Mouse (Mus musculus) kidney, adult 11 months (tissue): ENCODE results near the gene Zswim8.

Experiments
- DNase-seq: peaks from one replicate; pipeline ENCODE4 v3.0.0; 2022

The Zswim8 gene

DNA sequence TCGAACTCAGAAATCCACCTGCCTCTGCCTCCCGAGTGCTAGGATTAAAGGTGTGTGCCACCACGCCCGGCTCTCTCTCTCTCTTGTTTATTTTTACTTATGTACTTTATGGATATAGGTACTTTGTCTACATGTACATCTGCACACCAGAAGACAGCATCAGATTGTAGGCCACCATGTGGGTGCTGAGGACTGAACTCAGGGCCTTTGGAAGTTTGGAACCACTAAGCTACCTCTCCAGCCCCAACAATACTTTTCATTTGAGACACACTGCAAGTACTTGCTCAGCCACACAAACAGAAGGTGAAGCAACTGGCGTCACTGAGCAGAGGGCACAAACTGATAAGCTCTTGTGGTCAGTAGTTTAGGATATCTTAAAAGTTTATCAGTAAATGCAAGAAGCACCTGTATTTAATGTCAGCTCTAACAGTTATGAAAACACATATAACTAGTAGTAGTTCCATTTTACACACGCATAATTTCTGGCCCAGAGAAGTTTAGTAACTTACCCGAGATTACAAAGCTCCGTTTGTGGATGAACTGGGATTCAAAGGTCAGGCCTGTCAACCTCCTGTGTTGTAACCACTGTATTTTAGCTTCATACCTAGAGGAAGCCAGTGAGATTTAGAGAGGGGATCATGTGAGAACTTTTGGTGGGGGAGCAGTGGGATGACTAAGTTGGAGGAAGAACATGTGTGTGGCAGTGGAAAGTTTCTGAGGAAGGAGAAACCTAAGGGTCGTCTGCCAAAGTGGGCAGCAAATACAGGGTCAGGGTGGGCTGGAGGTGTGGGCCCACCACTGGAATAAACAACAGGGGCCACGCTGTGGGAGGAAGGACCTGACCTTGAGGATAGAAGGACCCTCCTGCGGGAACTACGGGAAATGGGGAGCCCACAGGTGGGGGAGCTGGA, 25.9 kb downstream of the Zswim8 start:
- DNase-seq = no peak

DNA sequence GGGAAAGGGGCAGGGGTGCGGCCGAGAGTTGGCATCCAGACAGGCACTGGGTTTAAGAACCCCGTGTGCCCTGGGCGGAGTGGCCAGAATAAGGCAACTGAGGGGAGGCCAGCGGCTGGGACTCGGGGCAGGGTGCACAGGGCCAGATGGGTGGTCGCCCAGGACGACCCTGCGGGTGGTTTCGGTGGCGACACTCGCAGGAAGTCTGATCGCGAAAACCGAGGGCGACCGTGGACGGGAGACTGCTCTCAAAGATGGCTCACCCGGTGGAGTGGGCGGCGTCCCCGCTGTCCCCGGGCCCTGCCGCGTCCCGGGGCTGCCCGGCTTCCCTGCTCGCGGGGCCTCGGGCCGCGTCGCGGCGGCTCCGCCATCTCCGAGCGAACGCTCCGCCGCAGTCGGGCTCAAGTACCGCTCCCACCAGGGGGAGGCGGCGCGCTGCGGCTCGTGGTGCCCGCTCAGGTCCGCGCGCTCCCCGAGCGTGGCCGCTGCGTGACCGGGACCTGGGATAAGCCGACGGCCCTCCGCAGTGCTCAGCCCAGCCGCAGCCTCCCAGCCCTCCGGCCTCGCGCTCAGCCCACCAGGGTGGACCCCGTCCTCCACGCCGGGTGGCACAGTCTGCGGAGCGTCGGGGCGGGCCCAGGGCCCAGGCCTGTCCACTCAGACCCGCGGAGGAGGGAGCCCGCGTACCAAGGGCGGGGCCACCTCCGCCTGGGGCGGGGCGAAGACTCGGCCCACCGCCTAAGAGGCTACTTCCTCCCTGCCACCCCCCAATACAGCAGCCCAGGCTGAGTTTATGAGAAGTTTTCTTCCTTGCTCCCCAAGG, 26.8 kb downstream of the Zswim8 start, which contains the start of gene Ndst2:
Gene Ndst2, minus strand, starts transcription at position 611 of the 823 bp plus-strand sequence.
- DNase-seq = peak; percentile 89

DNA sequence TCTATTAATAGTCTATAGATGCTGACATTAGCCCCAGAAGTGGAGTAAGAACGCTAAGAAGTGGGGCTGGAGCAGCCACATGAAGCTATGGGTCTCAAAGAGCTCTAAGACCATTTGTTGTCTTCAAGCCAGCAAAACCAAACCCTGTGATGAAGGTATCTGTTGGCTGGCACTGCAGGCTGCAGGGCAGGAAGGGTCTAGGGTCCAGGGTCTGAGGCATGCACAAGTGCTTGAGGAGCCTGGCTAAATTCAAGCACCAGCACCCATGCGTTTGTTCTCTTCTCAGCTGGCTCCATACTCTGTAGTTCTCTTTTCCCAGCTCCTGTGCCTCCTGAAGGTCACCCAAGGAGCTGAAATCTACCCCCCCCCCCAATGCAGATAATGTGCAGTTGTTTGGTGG, 27.7 kb downstream of the Zswim8 start:
- DNase-seq = no peak

DNA sequence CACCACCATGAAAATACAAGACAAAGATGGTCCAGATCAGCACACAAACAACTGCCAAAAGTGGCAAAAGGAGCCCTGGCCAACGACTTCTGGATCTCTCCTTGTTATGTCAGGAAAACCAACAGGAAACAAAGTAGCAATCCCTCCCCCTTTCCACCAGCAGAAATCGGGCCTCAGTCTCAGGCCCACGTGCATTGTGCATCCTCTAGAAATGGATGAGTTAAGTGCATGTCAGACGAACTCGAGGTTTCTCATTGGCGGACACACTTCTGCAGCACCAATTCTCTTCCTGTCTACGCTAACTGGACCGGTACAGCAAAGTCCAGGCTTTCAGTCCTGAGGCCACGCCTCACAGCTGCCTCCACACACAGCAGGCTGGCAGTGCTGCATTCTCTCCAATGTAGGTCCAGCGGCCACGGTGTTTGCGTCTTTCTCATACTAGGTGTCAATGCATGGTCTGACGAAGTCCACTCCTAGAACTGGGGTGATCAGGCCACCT, 28.6 kb downstream of the Zswim8 start:
- DNase-seq = peak; percentile 27

DNA sequence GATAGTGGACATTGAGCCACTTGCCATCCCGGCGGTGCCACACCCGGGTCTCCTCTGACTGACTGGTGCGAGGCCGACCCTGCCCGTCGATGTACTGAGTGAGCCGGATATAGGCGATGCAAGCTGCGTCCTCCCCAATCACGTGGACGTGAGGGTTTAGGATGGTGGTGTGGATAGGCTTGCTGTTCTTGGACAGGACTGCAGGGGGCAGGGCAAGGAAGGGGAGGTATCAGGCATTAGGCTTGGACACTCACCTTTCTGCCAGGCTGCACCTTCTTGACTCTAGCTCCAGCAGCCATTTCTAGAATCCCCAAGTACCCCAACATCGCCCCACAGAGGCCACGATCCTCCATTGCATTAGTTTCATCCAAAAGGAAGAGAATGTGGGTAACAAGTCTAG, 30.0 kb downstream of the Zswim8 start:
- DNase-seq = peak; percentile 75

DNA sequence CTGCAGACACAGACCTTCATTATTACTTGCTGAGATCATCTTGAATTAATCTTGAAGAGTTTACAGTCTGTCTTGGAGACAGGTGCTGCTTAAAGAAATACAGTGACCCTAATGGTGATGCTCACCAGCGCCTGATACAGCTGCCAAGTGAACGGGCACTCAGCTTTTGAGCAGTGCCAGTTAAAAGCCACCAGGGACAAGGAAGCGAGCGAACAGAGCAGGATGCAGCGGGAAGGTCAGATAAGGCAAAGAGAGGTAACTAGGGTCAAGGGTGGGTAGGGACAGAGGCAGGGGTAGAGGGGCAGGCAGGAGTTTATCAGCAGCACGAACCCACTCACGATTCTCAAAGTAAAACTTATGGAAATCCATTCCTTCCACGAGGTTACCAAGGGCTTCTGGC, 31.2 kb downstream of the Zswim8 start:
- DNase-seq = no peak

DNA sequence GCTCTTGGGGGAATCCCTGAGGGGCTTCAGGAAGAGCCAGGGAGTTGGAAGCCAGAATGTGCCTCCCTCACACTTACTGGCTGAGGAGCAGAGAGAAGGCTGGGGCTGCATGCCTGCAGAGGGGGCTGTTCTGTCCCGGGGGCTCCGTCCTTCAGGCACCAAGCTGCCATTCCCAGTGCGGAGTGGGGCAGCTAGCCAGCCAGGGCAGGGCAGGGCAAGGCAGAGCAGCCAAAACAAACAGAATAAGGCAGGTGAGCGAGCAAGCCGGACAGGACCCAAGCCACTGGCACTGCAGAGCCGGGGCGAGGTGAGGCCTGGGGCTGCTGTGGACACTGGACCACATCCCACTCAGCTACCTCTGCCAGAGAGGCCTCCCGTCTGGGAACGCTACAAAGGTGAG, 33.9 kb downstream of the Zswim8 start:
- no peak for DNase-seq

DNA sequence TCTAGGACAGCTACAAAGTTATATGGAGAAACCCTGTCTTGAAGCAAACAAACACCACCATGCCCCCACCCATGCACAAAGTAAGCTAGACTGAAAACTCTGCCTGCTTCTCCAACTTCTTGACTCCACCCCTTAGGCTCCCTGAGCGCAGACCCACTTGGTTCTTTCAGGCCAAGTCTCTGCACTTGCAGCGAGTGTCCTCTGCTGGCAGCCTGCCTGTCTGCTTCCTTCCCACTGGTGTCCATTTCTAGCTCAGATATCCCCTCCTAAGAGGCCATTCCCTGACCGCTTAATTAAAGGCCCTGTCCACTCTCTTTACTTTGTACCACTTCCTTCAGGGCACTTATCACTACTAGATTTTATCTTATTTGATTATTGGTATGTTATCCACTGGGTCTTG, 36.3 kb downstream of the Zswim8 start:
- DNase-seq = no peak

DNA sequence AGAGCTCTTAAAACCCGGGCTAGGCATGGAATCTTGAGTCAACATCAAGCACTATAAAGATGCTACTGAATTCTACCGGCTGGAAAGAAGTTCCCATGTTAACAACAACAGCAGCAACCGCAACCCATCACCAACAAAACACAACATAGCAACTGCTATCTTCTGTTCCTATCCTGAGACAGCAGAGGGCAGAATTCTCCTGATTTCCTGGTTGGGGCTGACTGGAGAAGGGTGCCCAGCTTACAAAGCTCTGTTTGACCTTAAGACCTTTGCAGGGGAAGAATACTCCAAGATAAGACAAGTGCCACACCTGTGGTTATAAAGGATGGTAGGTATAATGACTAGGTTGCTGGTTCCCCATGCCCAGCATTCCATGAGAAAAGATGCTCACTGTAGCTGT, 39.6 kb downstream of the Zswim8 start:
- DNase-seq = no peak

DNA sequence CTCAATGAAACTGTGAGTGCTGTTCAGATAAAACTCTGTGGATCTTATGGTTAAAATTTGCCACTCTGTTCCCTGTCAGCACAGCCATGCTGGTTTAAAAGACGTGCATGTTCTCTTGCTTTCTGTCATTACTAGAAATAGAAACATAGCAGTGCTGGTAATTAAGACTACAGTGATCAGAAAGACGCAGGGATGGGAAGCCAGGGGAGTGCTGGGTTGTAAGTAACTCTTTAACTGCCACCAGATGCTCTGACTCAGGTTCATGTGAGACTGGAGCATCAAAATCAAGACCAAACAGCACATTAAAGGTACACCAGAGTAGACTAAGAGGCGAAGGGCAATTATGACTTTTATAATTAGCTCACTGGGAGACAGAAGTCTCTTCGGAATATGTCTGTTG, 41.0 kb downstream of the Zswim8 start:
- no peak for DNase-seq

DNA sequence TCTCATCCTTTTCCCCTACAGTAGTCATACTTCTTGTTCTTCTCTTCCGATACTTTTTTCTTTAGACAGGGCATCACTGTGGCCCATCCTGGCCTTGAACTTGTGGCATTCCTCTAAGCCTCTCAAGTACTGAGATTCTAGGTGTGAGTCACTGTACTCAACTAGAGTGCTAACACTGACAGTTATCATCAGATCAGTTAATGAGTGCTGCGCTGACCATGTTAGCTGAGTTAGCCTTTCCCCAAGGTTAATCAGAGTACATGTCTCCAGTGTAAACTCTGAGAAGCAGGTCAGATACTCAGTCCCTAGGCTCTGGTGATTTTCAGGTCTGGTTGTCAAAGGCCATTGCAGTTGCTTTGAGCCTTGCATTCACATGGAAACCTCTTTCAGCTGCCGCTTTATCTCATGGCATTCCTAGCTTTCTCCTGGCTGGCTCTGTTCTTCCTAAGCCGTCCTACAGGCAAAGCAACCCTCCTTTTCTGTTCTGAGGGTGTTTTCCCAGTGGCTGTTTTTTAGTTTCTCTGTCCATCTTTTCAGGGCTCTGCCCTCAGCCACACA, 42.2 kb downstream of the Zswim8 start:
- DNase-seq = no peak

DNA sequence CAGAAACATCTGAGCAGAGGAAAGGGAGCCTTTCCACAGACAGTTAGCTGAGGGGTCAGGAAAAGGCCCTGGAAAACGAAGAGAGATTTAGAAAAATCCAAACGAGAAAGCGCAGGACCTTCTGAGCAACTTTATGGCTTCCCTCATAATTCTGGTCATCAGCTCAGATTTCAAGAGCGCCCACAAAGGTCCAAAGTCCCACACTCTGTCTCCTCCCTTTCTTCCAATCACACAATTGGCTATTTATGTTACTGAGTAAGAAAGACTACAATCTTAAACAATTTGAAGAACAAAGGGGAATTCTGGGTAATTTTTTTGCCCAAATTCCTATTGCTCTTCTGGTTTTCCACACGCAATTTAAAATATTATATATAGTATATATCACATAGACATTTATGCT, 43.2 kb downstream of the Zswim8 start:
- no peak for DNase-seq

DNA sequence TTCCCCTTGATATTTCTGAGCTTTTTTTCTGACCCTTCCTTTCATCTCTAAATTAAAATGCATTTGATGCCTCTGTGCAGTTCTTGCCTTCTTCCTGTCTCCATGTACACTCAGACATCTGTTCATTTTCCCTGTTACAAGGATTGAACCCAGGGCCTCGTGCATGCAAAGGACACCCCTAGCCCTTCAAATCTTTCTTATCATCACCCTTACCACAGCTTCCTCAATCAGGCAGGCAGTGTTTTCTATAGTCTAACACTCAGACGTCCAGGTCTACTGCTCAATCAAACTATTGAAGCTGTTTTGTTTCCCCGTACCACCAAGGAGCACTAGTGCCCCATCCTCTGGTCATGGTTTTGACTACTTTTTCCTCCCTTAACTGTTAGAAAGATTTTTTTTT, 46.4 kb downstream of the Zswim8 start:
- DNase-seq = no peak

DNA sequence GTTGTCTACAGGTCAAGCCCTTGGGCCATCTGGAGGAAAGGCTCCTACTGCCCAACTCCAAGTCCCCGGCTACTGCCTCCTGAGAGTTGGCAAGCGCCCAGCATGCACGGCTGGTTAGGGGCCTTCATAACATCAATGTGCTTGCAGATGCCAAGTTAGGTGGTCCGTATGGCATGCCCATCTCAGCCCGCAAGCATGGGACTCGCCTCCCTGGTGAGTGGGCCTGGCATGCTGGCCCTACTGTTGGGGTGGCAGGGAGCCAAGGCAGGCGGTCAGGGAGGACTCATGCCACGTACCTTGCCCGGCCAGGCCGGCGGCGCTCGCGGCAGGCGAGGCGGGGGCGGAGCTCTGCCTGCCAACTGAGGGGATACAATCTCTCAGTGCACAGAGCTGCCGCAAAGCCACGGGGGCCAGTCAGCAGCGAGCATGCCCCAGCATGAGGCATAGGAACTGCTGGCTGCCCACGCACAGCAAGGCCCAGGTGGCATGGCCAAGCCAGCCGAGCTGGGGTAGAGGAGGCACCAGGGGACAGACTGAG, 50.1 kb downstream of the Zswim8 start:
- peak; percentile 70 for DNase-seq

DNA sequence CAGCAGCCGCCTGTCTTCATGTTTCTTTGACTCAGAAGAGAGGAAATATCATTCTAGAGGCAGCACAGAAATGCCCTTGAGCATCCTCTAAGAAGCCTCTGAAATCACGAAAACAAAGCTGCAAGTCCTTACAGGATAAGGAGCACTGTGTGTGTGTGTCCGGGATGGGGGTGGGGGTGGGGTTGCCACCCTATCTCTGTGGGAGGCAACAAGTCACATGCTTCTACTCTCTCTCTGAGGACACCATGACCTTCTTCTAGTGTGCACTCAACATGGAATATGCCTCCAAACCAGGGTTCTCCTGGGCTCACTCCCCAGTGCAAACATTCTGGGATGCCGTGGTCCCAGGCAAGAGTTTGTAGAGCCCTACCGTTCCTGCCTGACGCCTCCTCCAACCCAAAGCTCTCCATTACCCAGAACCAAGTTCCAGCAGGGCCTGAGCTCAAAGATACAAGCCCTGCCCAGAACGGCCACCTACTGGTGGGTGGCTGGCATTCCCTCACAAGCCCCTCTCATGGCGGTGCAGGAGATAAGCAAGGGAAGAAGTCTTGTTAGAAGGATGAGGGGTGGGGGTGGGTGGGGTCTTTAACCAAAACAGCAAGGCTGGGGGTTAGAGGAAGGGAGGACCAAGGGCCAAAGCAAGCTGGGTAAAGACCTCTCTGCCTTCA, 51.5 kb downstream of the Zswim8 start:
- DNase-seq = no peak

DNA sequence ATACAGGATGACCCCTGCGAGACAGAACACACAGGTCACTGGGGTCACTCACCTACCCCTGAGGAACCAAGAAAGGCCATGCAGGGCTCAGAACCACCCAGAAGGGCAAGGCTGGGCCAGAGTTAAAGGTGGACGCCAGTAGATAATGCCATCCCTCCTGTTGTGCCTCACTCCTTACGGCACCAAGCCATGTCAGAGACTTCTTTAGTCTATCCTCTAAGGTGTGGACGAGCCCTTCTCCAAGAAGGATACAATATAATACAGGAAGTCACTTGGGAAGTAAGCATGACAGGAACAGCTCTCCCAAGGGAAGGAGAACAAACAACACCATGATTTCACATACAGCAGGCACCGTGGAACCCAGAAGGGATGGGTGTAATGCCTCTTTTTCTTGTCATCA, 57.6 kb downstream of the Zswim8 start:
- DNase-seq = no peak

DNA sequence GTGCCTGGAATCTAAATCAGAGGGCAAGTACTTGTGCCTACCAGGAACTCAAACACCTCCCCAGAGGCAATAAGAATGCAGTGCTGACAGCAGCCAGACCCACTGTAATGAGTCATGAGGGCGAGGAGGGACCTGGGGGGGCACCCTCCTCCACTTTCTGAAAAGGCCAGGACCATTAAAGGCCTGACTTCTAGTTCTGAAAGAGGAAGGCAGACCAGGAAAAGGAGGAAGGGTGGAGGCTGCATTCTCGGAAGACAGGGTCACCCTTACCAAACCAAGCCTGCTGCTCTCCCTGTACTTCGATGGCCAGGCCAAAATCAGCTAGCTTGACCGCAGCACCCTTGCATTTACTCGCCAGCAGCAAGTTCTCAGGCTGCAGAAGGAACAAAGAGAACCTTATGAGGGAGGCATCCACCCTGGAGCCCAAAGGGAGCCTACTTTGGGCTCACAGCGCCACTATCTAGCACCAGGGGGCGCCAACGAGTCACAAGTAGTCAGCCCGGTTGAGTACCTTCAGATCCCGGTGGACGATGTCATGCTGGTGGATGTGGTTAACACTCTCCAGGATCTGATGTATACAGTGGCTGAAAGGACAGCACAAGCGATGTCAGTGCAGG, 58.4 kb downstream of the Zswim8 start:
- DNase-seq = peak; percentile 82

DNA sequence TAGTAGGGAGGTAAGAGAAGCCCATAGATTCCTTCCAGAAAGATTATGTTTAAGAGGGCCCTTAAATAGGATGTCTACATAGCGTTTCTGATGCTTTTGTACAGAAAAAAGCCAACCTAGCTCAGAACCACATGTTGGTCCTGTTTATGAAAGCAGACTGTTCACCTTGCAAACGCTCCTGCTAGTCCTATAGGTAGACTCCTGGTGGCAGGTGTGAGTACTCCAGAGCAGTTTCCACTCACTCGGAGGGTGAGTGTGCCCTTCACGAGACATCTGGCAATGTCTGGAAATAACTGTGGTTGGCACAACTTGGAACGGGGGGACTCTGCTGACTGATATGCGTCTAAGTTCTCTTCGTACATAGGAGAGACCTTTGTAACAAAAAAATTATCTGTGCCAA, 60.6 kb downstream of the Zswim8 start:
- DNase-seq = no peak

DNA sequence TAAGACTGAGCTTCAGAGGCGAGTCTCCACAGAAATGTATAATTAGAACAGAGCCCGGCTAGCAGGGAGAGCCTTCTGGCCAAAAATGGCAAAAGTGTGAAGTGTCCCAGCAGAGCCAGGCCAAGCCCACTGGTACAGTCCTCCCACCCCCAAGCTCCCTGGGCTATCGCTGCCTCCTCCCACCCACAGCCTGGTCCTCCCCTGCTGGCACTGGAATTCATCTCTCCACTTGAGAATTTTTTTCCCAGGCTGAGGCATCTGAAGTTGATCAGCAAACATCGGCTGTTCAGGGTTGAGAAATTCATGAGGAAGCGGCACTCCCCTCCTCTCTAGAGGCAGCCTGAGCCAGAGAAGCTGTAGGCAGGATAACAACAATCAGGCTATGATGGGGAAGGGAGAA, 61.2 kb downstream of the Zswim8 start:
- DNase-seq = no peak

DNA sequence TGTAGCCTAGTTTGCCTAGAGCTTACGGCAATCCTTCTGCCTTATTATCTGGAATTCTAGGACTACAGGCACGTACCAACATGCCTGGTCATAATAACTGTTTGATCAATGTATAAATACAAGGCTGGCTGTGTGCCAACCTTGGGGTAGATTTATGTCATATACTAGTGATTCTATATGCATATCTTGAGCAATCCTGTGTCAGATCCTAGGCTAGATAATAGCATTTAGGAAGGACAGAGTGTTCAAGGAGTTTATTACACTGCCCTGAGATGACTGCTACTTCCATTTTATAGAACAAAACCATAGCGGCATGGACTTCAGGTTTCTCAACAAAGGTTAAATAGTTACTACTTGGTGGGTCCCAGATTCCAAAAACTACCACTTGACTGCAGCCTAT, 64.6 kb downstream of the Zswim8 start:
- DNase-seq = no peak

DNA sequence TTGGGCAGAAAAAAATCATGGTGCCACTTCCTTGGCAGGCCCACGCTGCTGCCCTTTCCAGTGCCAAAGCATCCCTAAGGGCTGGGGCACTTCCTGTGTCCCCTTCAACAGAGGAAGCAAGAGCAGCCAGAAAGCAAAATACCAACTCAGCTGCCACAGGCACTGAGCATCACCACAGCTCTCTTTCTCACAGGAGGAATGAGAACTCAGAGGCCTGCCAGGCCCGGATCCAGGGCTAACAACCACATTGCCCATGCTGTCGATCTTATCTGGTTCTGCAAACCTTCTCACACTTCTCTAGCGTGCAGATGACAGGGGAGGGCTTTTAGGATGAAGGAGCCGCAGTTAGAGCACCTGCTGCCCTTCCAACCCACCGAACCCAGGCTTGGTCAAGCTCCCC, 65.5 kb downstream of the Zswim8 start:
- DNase-seq = no peak
